Mouse (Mus musculus): ENCODE data around the gene Pacrg. TPM values are rescaled to one million over a fixed set of nuclear protein-coding genes. Genes with fewer than 3 reads are reported as not detected.
A peak's percentile ranks its signal among the peaks of the same experiment; 100 is the strongest.

Pacrg gene
- total and polyA plus RNA-seq, 2 experiments from 2014 or later: 9.5 to 26.1 TPM

- Histone ChIP-seq H3K27me3 (ENCODE audit: insufficient read depth, low read length) (no peaks in the 10 kb centered on the region), H3K27ac (no peak overlapping the region), H3K4me1 (ENCODE audit: insufficient read depth, low read length) (no peaks in the 10 kb centered on the region), H3K4me2 (ENCODE audit: low read depth, low read length) (no peak overlapping the region), H3K9ac (replicated peaks; ENCODE audit: low read length) (no peak overlapping the region), H3K9me3 (ENCODE audit: low read length) (no peaks in the 10 kb centered on the region), H3K4me3 (ENCODE audit: low read length) (no peak overlapping the region), H3K36me3 (ENCODE audit: insufficient read depth, low read length) (no peaks in the 10 kb centered on the region)
- no peak for DNase-seq (ENCODE audit: low spot score)
- TF ChIP-seq CTCF (IDR thresholded peaks at IDR 0.05; ENCODE audit: low read depth): no peak
- ATAC-seq: no peak
- WGBS: 73% methylated on average over 13 of the region's 13 CpGs
Observed at GRCm38 (mm10) chr17:10365501-10366482, 474.3 kb downstream of the Pacrg start.

DNA sequence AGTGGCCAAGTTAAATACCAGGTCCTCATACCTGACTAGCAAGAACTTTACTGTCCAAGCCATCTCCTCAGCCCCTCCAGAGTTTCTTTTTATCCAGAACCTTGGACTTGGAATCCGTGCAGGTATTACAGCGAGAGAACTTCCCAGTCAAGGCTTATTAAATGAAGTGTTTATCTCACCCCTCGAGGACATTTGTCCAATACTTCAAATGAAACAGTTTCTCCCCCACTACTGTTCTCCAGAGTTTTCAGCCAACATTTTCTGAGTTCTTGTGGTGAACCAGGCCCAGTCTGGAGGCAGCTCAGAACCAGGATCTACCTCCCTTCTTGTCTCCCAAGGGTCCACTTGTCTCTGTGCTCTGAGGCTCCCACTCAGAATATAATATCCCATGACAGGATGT is 477.0 kb downstream of the Pacrg start:
- Histone ChIP-seq H3K4me1 (ENCODE audit: insufficient read depth, low read length) (no peaks in the 10 kb centered on the region), H3K27me3 (ENCODE audit: insufficient read depth, low read length) (no peaks in the 10 kb centered on the region)
- 94% methylated on average over 3 of the region's 3 CpGs for WGBS

GRCm38 (mm10) chr17:10361882-10362291 is 478.2 kb downstream of the Pacrg start:
- WGBS: 93% methylated on average over 7 of the region's 7 CpGs
- Histone ChIP-seq H3K27me3 (ENCODE audit: insufficient read depth, low read length) (no peaks in the 10 kb centered on the region), H3K4me1 (ENCODE audit: insufficient read depth, low read length) (no peaks in the 10 kb centered on the region), H3K9ac (replicated peaks; ENCODE audit: low read length) (no peak overlapping the region), H3K9me3 (ENCODE audit: low read length) (no peaks in the 10 kb centered on the region), H3K4me3 (ENCODE audit: low read length) (no peak overlapping the region), H3K27ac (no peak overlapping the region), H3K36me3 (ENCODE audit: insufficient read depth, low read length) (no peaks in the 10 kb centered on the region), H3K4me2 (ENCODE audit: low read depth, low read length) (no peak overlapping the region)
- DNase-seq (ENCODE audit: low spot score) (no peak), ATAC-seq (no peak)
- TF ChIP-seq CTCF (IDR thresholded peaks at IDR 0.05; ENCODE audit: low read depth): no peak

More for the DNA sequence above, 477.0 kb downstream of the Pacrg start:
- TF ChIP-seq CTCF (IDR thresholded peaks at IDR 0.05; ENCODE audit: low read depth): no peak
- Histone ChIP-seq H3K9me3 (ENCODE audit: low read length) (no peaks in the 10 kb centered on the region), H3K9ac (replicated peaks; ENCODE audit: low read length) (no peak overlapping the region), H3K4me2 (ENCODE audit: low read depth, low read length) (no peak overlapping the region), H3K4me3 (ENCODE audit: low read length) (no peak overlapping the region), H3K27ac (no peak overlapping the region), H3K36me3 (ENCODE audit: insufficient read depth, low read length) (no peaks in the 10 kb centered on the region)
- ATAC-seq (no peak), DNase-seq (ENCODE audit: low spot score) (no peak)

- Histone ChIP-seq H3K9ac (replicated peaks; ENCODE audit: low read length) (no peak overlapping the region), H3K4me2 (ENCODE audit: low read depth, low read length) (no peak overlapping the region), H3K4me1 (ENCODE audit: insufficient read depth, low read length) (no peaks in the 10 kb centered on the region), H3K4me3 (ENCODE audit: low read length) (no peak overlapping the region), H3K36me3 (ENCODE audit: insufficient read depth, low read length) (no peaks in the 10 kb centered on the region), H3K9me3 (ENCODE audit: low read length) (no peaks in the 10 kb centered on the region), H3K27me3 (ENCODE audit: insufficient read depth, low read length) (no peaks in the 10 kb centered on the region), H3K27ac (no peak overlapping the region)
- DNase-seq (ENCODE audit: low spot score) (peak; percentile 22), ATAC-seq (no peak)
- WGBS: 52% methylated on average over 4 of the region's 4 CpGs
- no peak for TF ChIP-seq CTCF (IDR thresholded peaks at IDR 0.05; ENCODE audit: low read depth)
Observed at GRCm38 (mm10) chr17:10360738-10361137, 479.4 kb downstream of the Pacrg start.

- H3K4me2 ChIP-seq (ENCODE audit: low read depth, low read length): no peak overlapping the region
Observed at GRCm38 (mm10) chr17:10359466-10359865, 480.6 kb downstream of the Pacrg start.

DNA sequence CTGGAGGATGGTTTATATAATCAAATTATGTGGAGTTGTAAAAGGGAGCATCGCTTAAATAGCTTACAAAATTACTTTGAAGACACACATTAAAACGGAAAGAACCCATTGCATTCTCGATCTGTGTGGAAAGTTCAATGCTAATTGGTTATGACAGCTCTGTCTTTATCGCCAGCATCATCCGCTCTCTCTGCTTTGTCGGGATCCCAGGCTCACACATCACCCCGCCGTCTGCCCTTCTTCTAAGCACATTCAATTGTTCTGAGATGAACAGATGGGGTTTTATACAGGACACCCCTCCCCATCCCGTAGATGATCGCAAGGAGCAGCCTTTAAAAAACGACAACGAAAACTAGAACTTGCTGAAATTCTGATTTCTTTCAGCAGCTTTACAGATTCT is 482.8 kb downstream of the Pacrg start:
- peak; percentile 48 for DNase-seq (ENCODE audit: low spot score)
- H3K9me3 ChIP-seq (ENCODE audit: low read length): no peaks in the 10 kb centered on the region
- H3K4me2 ChIP-seq (ENCODE audit: low read depth, low read length): no peak overlapping the region; the same call in 1 of the 2 replicates

More at GRCm38 (mm10) chr17:10359466-10359865, 480.6 kb downstream of the Pacrg start:
- Histone ChIP-seq H3K36me3 (ENCODE audit: insufficient read depth, low read length) (no peaks in the 10 kb centered on the region), H3K4me3 (ENCODE audit: low read length) (no peak overlapping the region), H3K27ac (no peak overlapping the region), H3K9ac (replicated peaks; ENCODE audit: low read length) (no peak overlapping the region), H3K27me3 (ENCODE audit: insufficient read depth, low read length) (no peaks in the 10 kb centered on the region), H3K9me3 (ENCODE audit: low read length) (no peaks in the 10 kb centered on the region), H3K4me1 (ENCODE audit: insufficient read depth, low read length) (no peaks in the 10 kb centered on the region)
- DNase-seq (ENCODE audit: low spot score) (no peak), ATAC-seq (no peak)
- WGBS: 82% methylated on average over 14 of the region's 14 CpGs
- TF ChIP-seq CTCF (IDR thresholded peaks at IDR 0.05; ENCODE audit: low read depth): no peak

GRCm38 (mm10) chr17:10356294-10356693 is 483.8 kb downstream of the Pacrg start:
- Histone ChIP-seq H3K4me3 (ENCODE audit: low read length) (no peak overlapping the region), H3K36me3 (ENCODE audit: insufficient read depth, low read length) (no peaks in the 10 kb centered on the region), H3K9me3 (ENCODE audit: low read length) (no peaks in the 10 kb centered on the region), H3K4me2 (ENCODE audit: low read depth, low read length) (no peak overlapping the region), H3K9ac (replicated peaks; ENCODE audit: low read length) (no peak overlapping the region), H3K27me3 (ENCODE audit: insufficient read depth, low read length) (no peaks in the 10 kb centered on the region), H3K27ac (no peak overlapping the region), H3K4me1 (ENCODE audit: insufficient read depth, low read length) (no peaks in the 10 kb centered on the region)
- no peak for DNase-seq (ENCODE audit: low spot score)
- ATAC-seq: no peak
- TF ChIP-seq CTCF (IDR thresholded peaks at IDR 0.05; ENCODE audit: low read depth): no peak
- WGBS: 51% methylated on average over 6 of the region's 6 CpGs

More for the DNA sequence above, 482.8 kb downstream of the Pacrg start:
- TF ChIP-seq CTCF (IDR thresholded peaks at IDR 0.05; ENCODE audit: low read depth): no peak
- ATAC-seq: peak; percentile 53; the same call in 1 of the 2 replicates
- Histone ChIP-seq H3K27me3 (ENCODE audit: insufficient read depth, low read length) (no peaks in the 10 kb centered on the region), H3K36me3 (ENCODE audit: insufficient read depth, low read length) (no peaks in the 10 kb centered on the region), H3K4me1 (ENCODE audit: insufficient read depth, low read length) (no peaks in the 10 kb centered on the region), H3K4me3 (ENCODE audit: low read length) (no peak overlapping the region), H3K27ac (no peak overlapping the region), H3K9ac (replicated peaks; ENCODE audit: low read length) (no peak overlapping the region)
- WGBS: 49% methylated on average over 12 of the region's 12 CpGs

All from hindbrain, postnatal 0 days (tissue).